Mouse (Mus musculus): ENCODE measurements at regions not wholly inside any gene's neighbourhood (a gene's known extent, or its start where the extent isn't known, plus 50 kb on each side); places are given as distances from the start of the nearest gene placed in this dataset.

DNA sequence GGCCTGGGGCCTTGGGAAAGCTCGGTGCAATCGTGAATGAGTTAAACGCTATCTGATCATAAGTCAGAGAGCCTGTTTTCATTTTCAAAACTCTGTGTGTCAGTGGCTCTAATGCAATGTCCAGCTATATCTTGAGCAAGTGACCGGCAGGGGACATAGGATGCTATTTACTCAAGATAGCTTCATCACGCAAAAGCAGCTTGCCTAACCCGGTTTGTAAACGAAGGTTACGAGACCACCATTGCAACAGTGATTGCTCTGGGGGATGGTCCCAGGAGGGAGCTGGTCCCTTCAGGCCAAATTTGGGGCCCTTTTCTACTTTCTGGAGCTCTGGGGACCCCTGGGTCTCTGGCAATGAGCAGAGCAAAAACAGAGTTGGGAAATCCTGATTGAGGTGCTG, 309.3 kb downstream of the 4933412E24Rik start:
- ATAC-seq (replicated peaks; ENCODE audit: poor library complexity): peak; percentile 35
